Mouse (Mus musculus) ZHBTc4 (cell line): Measurements from ENCODE around the gene Gm20425.

Source experiments
- DNase-seq: peaks from one replicate; pipeline ENCODE4 v3.0.0-alpha.2; 2011; ENCODE audit warnings: low read depth, low spot score

Gm20425 gene

DNA sequence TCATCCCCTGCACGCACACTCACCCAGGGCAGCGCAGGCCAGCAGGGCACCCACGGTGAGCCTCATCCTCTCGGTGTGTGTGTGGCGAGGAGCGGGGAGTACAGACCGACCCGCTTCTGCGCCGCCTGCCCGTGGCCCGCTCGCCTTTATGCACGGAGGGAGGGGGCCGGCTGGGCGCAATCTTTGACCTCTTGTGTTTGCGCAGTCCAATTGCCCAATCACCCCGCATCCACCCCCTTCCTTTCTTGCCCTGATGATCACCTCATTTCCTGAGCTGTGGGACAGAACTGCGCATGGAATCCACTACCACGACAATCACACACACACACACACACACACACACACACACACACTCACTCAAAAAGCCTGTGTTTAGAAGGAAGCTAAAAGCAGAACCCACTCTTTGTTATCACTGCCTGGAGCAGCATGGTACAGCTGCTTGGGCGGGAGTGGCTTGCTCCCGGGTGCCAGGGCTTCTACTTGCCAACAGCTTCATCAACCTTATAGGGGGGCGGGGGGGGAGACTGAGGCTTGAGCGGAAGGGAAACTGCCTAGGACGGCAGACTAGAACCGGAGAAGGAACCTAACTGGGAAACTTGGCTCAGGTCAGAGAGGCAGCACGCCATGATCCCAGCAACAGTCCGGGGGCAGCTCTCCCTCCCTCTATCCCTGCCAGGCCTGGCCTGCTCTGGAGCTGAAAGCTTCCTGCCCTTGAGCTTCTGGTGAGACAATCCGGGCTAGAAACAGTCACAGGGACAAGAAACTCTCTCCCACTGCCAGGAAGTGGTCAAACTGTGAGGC, at the start of gene Gm20425, which contains the start of gene Trf:
Gene Gm20425, minus strand, starts transcription at position 157 of the 801 bp plus-strand sequence.
Gene Trf, minus strand, starts transcription at position 294 of the 801 bp plus-strand sequence.
- DNase-seq: peak; percentile 37

DNA sequence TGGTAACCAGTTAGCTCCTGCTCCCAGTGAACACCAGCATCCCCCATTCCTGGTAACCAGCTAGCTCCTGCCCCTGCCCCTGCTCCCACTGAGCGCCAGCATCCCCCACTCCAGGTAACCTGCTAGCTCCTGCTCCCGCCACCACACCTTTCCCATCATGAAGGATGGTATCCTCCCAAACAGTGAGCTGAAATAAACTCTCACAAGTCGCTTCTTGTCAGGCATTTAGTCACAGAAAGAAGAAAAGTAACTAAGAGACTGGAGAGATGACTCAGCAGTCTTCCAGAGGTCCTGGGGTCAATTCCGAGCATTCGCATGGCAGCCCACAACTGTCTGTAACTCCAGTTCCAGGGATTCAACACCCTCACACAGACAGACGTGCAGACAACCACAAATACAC, 46.8 kb upstream of the Gm20425 start:
- DNase-seq: peak; percentile 41

- no peak for DNase-seq
These were observed 45.6 kb upstream of the Gm20425 start for GRCm38 (mm10) chr9:103275676-103276075.

DNA sequence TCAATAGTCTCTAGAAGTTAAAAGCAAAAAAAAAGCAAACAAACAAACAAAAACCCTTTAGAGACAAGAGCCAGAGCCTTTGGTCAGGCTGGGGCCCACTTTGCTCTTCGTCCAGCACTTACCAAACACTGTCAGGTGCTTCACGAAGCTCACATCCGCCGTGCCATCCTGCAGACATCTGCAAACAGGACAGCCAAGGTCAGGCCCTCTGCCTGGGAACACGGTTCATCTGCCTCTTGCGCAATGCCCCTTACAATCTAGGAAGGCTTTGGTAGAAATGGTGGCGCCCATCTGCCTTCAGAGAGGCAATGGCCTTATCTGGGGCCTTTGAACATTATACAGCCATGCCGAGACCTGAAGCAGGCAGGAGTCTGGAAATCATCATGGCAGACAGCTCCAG, 44.7 kb upstream of the Gm20425 start:
- DNase-seq: no peak

DNA sequence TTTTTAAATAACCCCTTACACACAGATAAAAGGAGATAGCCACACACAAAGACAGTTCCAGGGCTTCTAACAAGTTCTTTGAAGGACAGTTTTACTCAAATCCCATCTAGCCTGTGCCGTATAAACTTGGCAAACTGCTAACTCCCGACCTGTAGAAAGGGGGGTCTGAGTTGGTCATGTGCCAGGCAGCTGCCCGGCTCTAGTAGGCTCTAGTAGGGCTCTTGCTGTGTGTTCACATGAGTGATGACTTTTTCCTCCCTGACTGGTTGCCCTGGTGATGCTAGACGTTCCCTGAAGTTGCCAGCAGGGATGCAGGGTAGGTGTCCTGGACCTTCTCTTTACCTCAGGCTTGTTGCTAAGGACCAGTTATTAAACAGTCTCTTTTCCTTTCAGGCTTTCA, 41.0 kb upstream of the Gm20425 start:
- no peak for DNase-seq

DNA sequence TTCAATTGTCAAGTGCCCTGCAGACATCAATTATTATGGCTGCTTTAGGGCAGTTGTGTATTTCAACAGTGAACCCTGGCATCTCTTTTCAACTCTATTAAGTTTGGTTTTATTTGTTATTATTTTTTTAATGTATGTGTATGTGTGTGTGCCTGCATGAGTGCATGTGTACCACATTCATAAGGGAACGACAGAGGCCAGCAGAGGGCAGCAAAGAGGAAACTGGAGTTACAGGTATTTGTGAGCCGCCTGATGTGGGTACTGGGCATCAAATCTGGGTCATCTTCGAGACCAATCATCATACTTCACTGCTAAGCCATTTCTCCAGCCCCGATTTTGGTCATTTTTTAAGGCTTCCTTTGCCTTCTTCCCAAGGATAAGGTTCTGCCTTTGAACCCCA, 35.7 kb upstream of the Gm20425 start:
- peak; percentile 42 for DNase-seq

GRCm38 (mm10) chr9:103252906-103253305, 22.8 kb upstream of the Gm20425 start:
- no peak for DNase-seq

GRCm38 (mm10) chr9:103248618-103249017, 18.5 kb upstream of the Gm20425 start:
- no peak for DNase-seq

GRCm38 (mm10) chr9:103246526-103247168, 16.5 kb upstream of the Gm20425 start:
- no peak for DNase-seq

DNA sequence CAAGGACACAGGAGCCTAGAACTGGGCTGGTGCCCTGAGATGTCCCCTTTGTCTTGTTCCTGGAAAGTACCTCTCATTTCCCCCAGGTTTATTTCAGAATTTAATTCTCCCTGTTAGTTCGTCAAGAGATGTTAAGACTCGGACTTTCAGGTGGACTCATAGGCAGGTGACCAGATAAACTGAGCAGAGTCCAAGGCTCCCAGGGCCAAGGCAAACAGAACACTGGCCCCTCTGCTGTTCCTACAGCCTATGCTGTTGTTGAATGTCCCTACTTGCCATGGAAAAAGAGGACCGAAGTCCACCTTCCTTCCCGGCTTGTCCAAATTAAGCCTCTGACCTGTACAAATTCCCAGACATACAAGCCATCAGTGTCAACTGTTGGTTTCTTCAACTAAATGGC, 13.5 kb upstream of the Gm20425 start:
- DNase-seq: no peak

DNA sequence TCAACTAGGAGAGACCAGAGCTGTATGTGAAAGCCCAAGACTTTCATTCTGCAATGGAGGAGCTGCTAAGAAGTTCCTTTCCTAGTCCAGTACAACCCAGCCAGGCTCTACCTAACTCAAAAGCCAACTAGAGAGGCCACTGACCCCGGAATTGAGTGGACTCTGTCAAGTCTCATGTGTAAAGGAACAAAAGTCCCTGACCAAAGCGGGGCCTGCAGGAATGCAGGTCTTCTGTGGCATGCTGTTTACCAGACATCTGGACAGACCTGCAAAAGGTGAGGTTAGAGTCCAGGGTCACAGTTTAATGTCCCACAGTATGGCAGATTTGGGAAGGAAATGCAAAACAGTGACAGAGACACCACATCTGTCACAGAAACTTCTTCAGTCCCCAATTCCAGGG, 11.1 kb upstream of the Gm20425 start:
- DNase-seq: no peak

DNA sequence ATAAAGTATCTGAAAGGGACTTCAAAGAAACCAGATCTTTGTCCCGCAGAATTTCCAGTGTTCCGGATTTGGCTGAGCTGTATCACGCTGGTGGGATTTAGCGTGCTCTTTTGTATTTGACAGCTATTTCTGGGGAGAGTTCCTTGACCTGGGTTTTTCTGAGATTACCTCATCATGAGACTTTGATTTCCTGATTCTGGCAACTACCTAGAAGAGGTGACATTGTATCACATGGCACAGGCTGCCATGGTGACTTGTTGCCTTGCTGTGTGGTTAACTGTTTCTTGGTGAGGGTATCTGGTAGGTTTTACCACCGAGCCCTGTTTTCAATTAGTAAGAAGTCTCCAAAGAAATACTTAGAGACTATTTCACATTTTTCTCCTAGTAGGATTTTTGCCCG, 9.4 kb upstream of the Gm20425 start:
- DNase-seq: no peak

- DNase-seq: no peak
These were observed 4.6 kb upstream of the Gm20425 start for GRCm38 (mm10) chr9:103234565-103235165.

DNA sequence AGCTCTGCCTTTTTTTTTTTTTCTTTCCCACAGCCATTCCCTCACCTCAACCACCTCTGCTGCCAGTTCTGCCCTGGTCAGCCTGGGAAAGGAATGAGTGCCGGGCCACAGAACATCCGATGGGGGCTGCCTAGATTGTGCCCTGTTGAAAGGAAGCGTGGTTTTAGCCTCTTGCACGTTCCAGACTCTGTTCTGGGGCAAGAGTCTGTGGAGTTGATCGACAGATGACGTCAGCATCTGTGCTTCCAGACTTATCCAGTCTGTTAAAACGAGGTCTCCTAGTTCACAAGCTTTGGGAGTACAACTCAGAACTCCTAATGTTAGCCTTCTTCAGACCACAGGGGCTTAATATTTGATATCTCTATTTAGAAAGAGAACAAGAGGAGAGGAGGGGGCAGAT, 4.0 kb upstream of the Gm20425 start:
- DNase-seq: no peak

DNA sequence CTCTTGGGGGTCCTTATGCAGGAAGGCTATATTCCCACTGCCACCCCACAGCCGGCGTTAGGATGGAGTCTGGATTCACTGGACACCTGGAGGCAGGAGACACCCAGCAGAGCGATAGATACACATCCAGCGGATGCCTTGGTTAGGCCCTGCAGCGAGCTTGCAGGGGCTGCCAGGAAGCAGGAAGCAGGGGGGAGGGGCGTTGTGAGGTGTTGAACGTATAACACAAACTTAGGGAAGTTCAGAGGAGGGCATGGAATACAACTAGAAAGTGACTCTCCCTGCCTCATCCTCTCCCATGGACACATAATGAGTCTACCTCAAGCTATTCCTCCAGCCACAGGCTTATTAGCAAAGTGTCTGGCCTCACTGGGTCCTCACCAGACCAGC, 2.9 kb upstream of the Gm20425 start:
- DNase-seq: no peak

DNA sequence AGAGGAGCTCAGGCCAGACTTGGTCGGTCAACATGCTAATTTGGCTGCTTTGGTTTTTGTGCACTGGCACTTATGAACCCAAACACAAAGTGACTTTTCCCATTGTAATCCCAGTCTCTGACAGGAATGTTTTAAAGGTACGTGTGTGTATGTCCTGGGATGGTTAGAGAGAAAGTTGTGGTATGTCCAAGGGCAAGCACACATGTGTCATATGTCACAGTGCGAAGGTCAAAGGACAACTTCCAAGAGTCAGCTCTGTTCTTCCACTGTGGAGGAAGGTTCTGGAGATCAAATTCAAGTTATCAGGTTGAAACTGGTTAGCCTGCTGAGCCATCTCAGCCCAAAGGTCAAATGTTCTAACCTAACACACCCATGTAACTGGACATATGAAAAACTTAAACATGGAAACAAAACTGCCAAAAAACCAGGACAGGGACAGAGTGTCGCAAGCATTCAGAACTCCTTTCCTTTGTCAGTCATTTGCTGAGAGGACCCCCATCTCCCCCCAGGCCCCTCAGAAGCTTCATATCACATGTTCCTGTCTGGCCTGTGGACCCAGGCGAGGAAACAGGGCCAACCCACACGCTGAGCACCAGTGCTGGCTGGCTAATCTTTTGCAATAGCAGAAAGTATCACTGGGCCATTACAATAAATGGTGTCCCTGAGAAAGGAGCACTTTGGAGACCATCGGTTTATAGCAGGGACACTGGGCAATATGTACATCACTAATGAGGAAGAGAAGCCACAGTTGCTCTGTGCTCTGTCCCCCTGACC, 2.3 kb upstream of the Gm20425 start:
- no peak for DNase-seq

DNA sequence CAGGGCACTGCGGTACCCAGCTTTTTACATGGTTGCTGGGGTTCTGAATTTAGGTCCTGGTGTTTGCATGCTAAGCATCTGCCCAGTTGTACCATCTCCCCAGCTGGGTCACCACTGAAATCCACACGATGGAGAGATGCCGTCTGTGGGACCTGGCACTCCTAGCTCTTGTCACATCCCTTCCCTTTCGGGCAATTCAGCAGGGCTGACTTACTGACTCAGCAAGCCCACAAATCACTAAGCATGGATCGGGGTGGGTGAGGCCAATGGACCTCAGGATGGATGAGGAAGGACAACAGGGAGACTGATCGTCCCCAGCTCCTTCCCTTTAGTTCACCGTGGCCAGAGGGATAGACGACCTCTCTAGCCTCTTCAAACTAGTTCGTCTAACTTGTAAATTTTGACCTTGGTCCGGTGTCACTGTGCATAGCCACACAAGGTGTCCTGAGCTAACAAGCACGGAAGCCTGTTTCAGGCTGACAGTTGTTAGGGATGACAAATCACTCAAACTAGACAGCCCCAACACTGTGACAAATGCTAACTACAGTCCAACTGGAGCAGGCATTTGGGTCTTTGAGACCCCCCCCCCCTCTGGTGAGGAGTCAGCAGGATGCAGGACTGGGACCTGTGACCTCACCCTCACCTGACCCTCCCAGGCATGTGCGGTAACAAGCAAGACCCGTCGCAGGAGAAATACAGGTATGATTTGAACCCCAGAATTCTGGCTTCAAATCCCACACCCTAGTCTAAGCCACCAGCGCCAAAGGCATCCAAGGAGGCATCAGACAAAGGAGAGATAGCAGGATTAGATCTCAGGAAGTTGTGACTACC, 855 bp downstream of the Gm20425 start:
- DNase-seq: peak; percentile 32

DNA sequence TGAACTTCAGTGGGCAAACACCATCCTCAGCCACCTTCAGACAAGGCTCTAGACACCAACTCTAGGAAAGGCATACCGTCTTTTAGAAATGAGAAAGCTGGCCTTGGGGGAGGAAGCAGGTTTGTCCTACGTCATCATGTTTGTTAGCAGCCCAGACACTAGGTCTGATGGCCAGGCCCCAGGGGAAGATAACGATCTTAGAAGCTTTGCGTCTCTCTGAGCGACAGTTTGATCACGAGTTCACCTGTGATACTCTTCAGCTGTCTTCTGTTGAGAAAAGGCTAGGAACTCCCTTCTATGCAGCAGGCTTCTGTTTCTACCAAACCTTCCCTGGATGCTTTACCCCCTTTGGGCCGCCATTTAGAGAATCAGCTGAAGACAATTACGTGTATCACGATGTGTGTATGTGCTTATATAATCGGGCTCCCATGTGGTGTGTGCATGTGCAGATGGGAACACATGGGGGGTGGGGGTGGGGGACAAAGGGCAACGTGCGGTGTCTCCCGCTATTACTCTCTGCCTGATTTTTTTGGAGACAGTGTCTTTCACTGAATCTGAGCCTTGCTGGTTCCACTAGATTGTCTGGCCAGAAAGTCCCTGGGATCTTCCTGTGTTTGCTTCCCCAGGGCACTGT, 1.6 kb downstream of the Gm20425 start:
- no peak for DNase-seq

- peak; percentile 24 for DNase-seq
These were observed 2.3 kb downstream of the Gm20425 start for GRCm38 (mm10) chr9:103227760-103228159.

GRCm38 (mm10) chr9:103226806-103227205, 3.3 kb downstream of the Gm20425 start:
- no peak for DNase-seq

- DNase-seq: peak; percentile 83
These were observed 4.6 kb downstream of the Gm20425 start for GRCm38 (mm10) chr9:103225464-103225863.
